Mouse (Mus musculus) liver, embryonic 14.5 days (tissue): ENCODE results near the gene Treh.

Experiments
- CTCF ChIP-seq: IDR thresholded peaks from 2 replicates; pipeline ENCODE4 v1.5.1; 2016; ENCODE audit warnings: antibody characterized with exemption, low read depth, control low read depth
- EP300 ChIP-seq: IDR thresholded peaks from 2 replicates; pipeline ENCODE4 v1.6.1; 2016; ENCODE audit warnings: antibody characterized with exemption, low read depth

DNA sequence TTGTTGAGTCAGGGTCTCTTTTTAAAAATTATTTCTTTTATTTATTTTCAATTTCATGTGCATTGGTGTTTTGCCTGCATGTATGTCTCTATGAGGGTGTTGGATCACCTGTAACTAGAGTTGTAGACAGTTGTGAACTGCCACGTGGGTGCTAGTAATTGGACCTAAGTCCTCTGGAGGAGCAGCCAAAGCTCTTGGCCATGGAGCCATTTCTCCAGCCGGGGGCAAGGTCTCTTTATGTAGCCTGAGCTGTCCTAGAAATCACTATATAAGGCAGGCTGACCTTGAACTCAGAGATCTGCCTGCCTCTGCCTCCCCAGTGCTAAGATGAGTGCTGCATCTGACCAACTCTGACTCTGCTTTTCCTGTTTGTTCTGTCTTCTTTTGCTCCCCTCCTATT, 28.8 kb upstream of the Treh start:
- TF ChIP-seq CTCF = no peak
- TF ChIP-seq EP300 = no peak
